Mouse (Mus musculus) midbrain, postnatal 0 days (tissue): Measurements from ENCODE around the gene Hbp1. TPM values are rescaled to one million over a fixed set of nuclear protein-coding genes. Genes with fewer than 3 reads are reported as not detected.
A peak's percentile ranks its signal among the peaks of the same experiment; 100 is the strongest.

Source experiments
- ATAC-seq: fragments of 200-750 bp; cut with Nextera tagmentation; 2 replicates; pipeline ENCODE4 v1.8.0; 2017; ENCODE audit warnings: moderate number of reproducible peaks, mild to moderate bottlenecking, moderate TSS enrichment, moderate library complexity; ENCODE audit not compliant: low FRiP score
- DNase-seq: peaks from one replicate; pipeline ENCODE4 v3.0.0-alpha.2; 2015; ENCODE audit warnings: low spot score
- H3K27ac ChIP-seq: fragments of 300-500 bp; sonication (generic); 2 replicates; pipeline ENCODE4 v1.5.1; 2014; ENCODE audit warnings: low read depth, mild to moderate bottlenecking, low read length, mixed read lengths
- H3K27me3 ChIP-seq: fragments of 300-500 bp; sonication (generic); 2 replicates; pipeline ENCODE4 v1.6.1; 2014; ENCODE audit warnings: low read length, control low read depth, mixed read lengths; ENCODE audit not compliant: insufficient read depth
- H3K36me3 ChIP-seq: fragments of 300-500 bp; sonication (generic); 2 replicates; pipeline ENCODE4 v1.6.1; 2014; ENCODE audit warnings: low read length, control low read depth, mixed read lengths; ENCODE audit not compliant: insufficient read depth
- H3K4me1 ChIP-seq: fragments of 300-500 bp; sonication (generic); 2 replicates; pipeline ENCODE4 v1.6.1; 2014; ENCODE audit warnings: mild to moderate bottlenecking, control low read depth, antibody characterized with exemption, low read length, mixed read lengths; ENCODE audit not compliant: insufficient read depth
- H3K4me2 ChIP-seq: fragments of 300-500 bp; sonication (generic); 2 replicates; pipeline ENCODE4 v1.6.1; 2014; ENCODE audit warnings: low read depth, mild to moderate bottlenecking, low read length, mixed read lengths; ENCODE audit not compliant: poor library complexity, severe bottlenecking
- H3K4me3 ChIP-seq: fragments of 300-500 bp; sonication (generic); 2 replicates; pipeline ENCODE4 v1.5.1; 2014; ENCODE audit warnings: low read depth, mild to moderate bottlenecking, low read length, moderate library complexity
- H3K9ac ChIP-seq: fragments of 300-500 bp; sonication (generic); replicated peaks from 2 replicates; pipeline ENCODE4 v1.6.1; 2014; ENCODE audit warnings: mild to moderate bottlenecking, low read length, moderate library complexity, mixed read lengths; ENCODE audit not compliant: poor library complexity, severe bottlenecking
- H3K9me3 ChIP-seq: fragments of 300-500 bp; sonication (generic); 2 replicates; pipeline ENCODE4 v1.6.1; 2016; ENCODE audit warnings: low read length, control low read depth
- CTCF ChIP-seq: IDR thresholded peaks from 2 replicates; pipeline ENCODE4 v1.5.1; 2016; ENCODE audit warnings: antibody characterized with exemption, mild to moderate bottlenecking
- WGBS: fragments of 180-500 bp; shearing (Covaris S2); extraction: QIAGEN DNeasy Blood & Tissue Kit; methylation state at CpG from one replicate; pipeline ENCODE4 v1.1.7; 2014; 5-methylcytosine and 5-hydroxymethylcytosine counted together
- polyA plus RNA-seq: library from polyadenylated mRNA; unstranded; fragments of >200 nt; fragmentation: Nextera tagmentation; extraction: Ambion mirVana; gene quantifications from 2 replicates; pipeline ENCODE4 v1.2.1, GENCODE M21; 2015
- total RNA-seq: library from RNA; depleted of rRNA; stranded (reverse); fragments of >200 nt; gene quantifications from 2 replicates; pipeline ENCODE4 v1.2.3, GENCODE M21; 2014

Gene Hbp1
- total and polyA plus RNA-seq, 2 experiments from 2014 or later = 25.4 to 34.4 TPM

DNA sequence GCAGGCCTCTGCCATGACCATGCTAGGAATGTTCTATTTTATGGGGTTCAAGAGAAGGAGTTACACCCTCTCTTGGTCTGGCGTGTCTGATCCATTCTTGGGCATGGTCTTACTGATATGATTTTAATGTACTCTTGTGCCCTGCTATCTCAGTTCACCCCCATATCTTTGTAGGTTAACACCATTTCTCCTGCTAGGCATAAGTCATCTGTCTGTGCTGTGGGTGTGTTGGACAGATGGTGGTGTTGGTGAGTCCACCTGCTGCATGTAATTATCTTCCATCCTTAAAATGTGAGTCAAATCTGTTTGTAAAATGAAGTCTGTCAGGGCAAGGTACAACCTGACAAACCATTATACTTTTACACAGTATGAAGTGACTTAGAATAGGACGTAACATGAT is 42.9 kb downstream of the Hbp1 start:
- H3K27ac ChIP-seq = no peak overlapping the region
- H3K4me1 ChIP-seq = 0 out of 2 replicates have a peak, but pooled peaks cover 2% of the 10 kb centered on the region
- H3K9me3 ChIP-seq = no peaks in the 10 kb centered on the region
- H3K9ac ChIP-seq = no peak overlapping the region
- TF ChIP-seq CTCF = no peak
- no peaks in the 10 kb centered on the region for H3K27me3 ChIP-seq
- ATAC-seq = no peak
- H3K4me2 ChIP-seq = no peak overlapping the region
- no peaks in the 10 kb centered on the region for H3K36me3 ChIP-seq
- no peak overlapping the region for H3K4me3 ChIP-seq
- 95% methylated on average over 2 of the region's 2 CpGs for WGBS
- no peak for DNase-seq

DNA sequence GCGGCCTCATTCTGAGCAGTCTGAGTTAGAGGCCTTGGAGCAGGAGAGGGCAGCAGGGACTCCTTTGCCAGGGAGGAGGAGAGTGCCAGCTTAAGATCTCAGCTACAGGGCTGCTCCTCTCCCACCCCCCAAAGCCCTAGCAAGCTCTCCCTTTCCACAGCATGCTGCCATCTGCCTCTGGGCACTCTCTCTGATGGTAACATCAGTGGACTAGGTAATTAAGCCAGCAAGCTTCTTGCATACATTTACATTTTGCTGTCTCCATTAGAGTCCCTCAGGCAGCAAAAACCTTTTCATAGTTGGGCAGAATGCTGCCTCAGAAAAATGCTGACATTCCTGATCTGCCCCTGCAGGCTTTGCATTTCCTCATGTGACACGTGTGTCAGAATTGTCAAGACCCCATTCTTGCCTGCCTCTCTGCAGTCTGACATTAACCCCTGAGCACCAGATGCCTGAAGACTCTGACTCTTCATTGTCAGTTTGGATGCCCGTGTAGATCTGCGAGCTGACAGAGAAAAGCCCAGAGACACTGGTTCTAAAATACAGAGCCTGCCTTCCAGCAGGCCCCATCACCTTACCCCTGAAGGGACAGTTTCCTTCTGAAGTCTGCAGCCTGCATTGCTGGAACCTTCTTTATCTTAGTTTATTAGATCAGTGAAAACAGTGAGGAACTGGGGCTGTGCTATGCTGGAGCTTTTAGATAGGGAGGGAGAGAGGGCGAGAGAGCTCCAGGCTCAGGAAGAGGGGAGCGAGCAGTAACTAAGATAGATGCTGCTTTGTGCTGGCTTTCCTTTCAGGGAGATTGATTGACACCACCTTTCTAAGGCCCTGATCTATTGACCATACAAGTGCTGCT is 44.4 kb downstream of the Hbp1 start:
- H3K9me3 ChIP-seq = no peaks in the 10 kb centered on the region
- H3K36me3 ChIP-seq = no peaks in the 10 kb centered on the region
- peak; percentile 89 for ATAC-seq
- H3K4me1 ChIP-seq = 0 out of 2 replicates have a peak, but pooled peaks cover 2% of the 10 kb centered on the region
- H3K4me3 ChIP-seq = no peak overlapping the region
- no peak overlapping the region for H3K9ac ChIP-seq
- no peaks in the 10 kb centered on the region for H3K27me3 ChIP-seq
- H3K4me2 ChIP-seq = no peak overlapping the region
- peak overlapping the region; percentile 74 for H3K27ac ChIP-seq
- 20% methylated on average over 6 of the region's 6 CpGs for whole genome bisulfite sequencing
- peak; percentile 84 for DNase-seq
- TF ChIP-seq CTCF = peak; percentile 28

DNA sequence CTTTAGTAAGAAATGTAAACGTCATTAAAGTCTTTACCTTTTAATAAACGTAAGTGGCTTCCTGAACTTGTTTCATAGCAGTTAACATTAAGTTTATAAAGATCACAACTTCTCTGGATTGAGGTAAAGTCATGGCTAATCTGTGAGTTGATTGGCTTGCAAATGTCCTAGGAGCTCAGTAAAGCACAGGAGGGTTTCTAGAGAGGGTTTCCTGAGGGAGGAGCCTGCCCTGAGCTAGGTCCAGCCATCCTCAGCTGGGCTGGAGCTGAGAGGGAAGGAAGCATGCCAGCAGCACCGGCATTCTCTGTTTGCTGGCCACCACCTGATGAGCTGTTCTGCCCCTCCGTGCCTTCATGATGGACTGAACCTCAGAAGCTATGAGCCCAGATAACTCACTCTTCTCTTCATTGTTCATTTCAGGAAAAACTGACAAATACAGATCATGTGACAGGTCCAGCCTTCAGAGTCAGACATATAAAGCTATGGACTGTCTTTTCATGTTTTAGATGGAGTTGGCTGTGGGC is 49.9 kb downstream of the Hbp1 start:
- Histone ChIP-seq H3K9ac (no peak overlapping the region), H3K9me3 (no peaks in the 10 kb centered on the region), H3K4me2 (no peak overlapping the region), H3K4me1 (0 out of 2 replicates have a peak, but pooled peaks cover 10% of the 10 kb centered on the region), H3K27ac (no peak overlapping the region), H3K27me3 (no peaks in the 10 kb centered on the region), H3K4me3 (no peak overlapping the region), H3K36me3 (no peaks in the 10 kb centered on the region)
- TF ChIP-seq CTCF = no peak
- no peak for DNase-seq
- ATAC-seq = no peak
- WGBS = 76% methylated on average over 4 of the region's 4 CpGs

DNA sequence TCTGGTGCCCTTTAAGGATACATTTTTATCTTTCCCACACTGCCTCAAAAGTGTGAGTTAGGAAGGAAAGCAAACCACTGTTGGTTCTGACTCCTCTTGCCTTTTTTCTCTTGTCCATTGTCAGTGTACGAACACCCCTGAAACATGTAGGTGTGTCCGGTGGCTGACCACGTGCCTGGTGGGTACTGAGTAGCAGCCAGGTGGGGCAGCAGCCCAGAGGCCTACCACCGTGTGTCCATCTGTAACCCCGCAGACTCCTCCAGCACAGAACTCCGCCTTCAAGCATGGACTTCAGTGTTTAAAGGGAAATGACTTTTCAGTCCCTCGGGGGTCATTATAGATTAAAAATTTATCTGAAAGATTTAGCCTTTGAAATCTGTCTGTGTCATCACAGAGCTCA is 52.9 kb downstream of the Hbp1 start:
- ATAC-seq (no peak), DNase-seq (no peak)
- Histone ChIP-seq H3K9ac (no peak overlapping the region), H3K4me2 (no peak overlapping the region), H3K27ac (0 out of 2 replicates have a peak overlapping the region, but pooled peaks have one; percentile 34), H3K27me3 (no peaks in the 10 kb centered on the region), H3K36me3 (no peaks in the 10 kb centered on the region), H3K4me1 (0 out of 2 replicates have a peak, but pooled peaks cover 7% of the 10 kb centered on the region), H3K9me3 (no peaks in the 10 kb centered on the region), H3K4me3 (no peak overlapping the region)
- 51% methylated on average over 7 of the region's 7 CpGs for WGBS
- no peak for TF ChIP-seq CTCF

DNA sequence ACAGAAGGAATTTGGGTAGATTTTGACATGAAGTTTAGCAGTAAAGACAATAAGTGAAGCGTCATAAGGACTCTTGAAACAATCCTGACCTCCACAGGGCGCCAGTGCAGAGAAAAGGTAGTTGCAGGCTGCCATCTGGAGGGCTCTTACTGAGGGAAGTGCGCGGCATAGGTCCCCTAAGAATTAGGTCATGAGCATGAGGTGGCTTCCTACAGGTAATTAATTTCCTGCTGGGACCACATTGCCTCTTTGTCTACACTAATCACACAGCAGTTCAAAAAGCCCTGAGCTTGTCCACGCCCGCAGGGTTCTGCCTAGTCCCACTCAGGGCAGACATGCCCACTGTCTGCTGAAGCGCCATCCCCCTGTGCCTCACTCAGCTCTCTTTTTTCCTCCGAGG is 53.3 kb downstream of the Hbp1 start:
- Histone ChIP-seq H3K9me3 (no peaks in the 10 kb centered on the region), H3K36me3 (no peaks in the 10 kb centered on the region), H3K27ac (no peak overlapping the region), H3K4me3 (no peak overlapping the region), H3K27me3 (no peaks in the 10 kb centered on the region), H3K4me2 (no peak overlapping the region), H3K4me1 (0 out of 2 replicates have a peak, but pooled peaks cover 7% of the 10 kb centered on the region), H3K9ac (no peak overlapping the region)
- DNase-seq (peak; percentile 71), ATAC-seq (peak; percentile 61)
- WGBS = 30% methylated on average over 8 of the region's 8 CpGs
- TF ChIP-seq CTCF = peak; percentile 58

DNA sequence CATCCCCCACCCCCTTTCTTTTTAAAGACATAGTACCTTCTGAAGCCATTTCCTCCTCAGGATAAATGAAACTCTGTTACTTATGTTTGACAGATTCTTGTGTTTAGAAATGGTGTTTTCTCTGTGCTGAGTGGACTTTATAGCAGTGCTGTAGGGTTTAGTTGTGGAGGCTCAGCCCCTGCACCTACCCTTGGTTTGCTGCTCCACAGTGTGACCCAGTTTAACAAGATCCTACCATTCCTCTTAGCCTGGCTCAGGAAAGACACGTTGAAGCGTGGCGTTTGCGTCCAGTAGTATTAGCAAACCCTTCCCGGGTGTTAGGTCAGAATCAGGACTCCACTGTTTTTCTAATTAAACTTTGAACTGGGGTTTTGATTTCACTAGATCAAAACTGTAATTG is 54.0 kb downstream of the Hbp1 start:
- Histone ChIP-seq H3K4me1 (0 out of 2 replicates have a peak, but pooled peaks cover 7% of the 10 kb centered on the region), H3K27me3 (no peaks in the 10 kb centered on the region), H3K9ac (no peak overlapping the region), H3K4me2 (no peak overlapping the region), H3K9me3 (no peaks in the 10 kb centered on the region), H3K4me3 (no peak overlapping the region), H3K36me3 (no peaks in the 10 kb centered on the region), H3K27ac (no peak overlapping the region)
- ATAC-seq (0 out of 2 replicates have a peak, but pooled peaks have one; percentile 18), DNase-seq (no peak)
- TF ChIP-seq CTCF = no peak
- 24% methylated on average over 5 of the region's 5 CpGs for WGBS
